Mouse (Mus musculus) small intestine, adult 2 months (tissue): ENCODE results near the gene 4921536K21Rik.

Experiments
- CTCF ChIP-seq: fragments of 200-500 bp; IDR thresholded peaks from 2 replicates; pipeline ENCODE4 v1.5.1; 2012; ENCODE audit warnings: low read depth, mild to moderate bottlenecking, control low read depth, inconsistent platforms, low read length, moderate library complexity, mixed read lengths; ENCODE audit not compliant: insufficient replicate concordance, insufficient read length; ENCODE audit errors: extremely low read depth
- POLR2A ChIP-seq: fragments of 200-500 bp; IDR thresholded peaks from 2 replicates; pipeline ENCODE4 v1.6.1; 2012; ENCODE audit warnings: low read depth, mild to moderate bottlenecking, control low read depth, inconsistent platforms, low read length, moderate library complexity

DNA sequence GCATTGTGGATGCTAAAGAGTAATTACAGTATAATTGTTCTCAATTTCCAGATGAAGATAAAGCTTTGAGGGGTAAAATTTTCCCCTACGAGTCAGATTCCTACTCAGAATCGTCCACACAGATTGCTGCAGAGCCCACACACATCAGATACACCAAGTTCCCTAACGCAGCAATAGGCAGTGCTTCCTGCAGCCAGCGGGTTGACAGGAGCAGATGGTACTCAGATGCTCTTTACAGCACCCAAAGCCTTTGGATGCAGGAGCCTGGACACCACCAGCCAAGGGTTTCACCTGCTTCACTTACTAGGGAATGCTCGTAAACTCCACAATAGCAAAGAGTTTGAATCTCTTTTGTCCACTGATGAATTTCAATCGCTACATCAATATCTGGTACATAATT lies 18.5 kb downstream of the 4921536K21Rik start:
- TF ChIP-seq CTCF (no peak), POLR2A (no peak)
